Mouse (Mus musculus) midbrain, embryonic 10.5 days (tissue): Measurements from ENCODE around the gene Olfr1360. TPM values are rescaled to one million over a fixed set of nuclear protein-coding genes. Genes with fewer than 3 reads are reported as not detected.

ENCODE experiments used
- DNase-seq: peaks from one replicate; pipeline ENCODE4 v3.0.0-alpha.2; 2017; ENCODE audit warnings: low spot score
- H3K27ac ChIP-seq: fragments of 300-500 bp; sonication (generic); replicated peaks from 2 replicates; pipeline ENCODE4 v1.5.1; 2016; ENCODE audit warnings: mild to moderate bottlenecking
- H3K27me3 ChIP-seq: fragments of 300-500 bp; sonication (generic); 2 replicates; pipeline ENCODE4 v1.6.1; 2016; ENCODE audit warnings: low read depth, mild to moderate bottlenecking; ENCODE audit not compliant: poor library complexity, severe bottlenecking
- H3K36me3 ChIP-seq: fragments of 300-500 bp; sonication (generic); 2 replicates; pipeline ENCODE4 v1.6.1; 2016; ENCODE audit warnings: mild to moderate bottlenecking, moderate library complexity
- H3K4me1 ChIP-seq: fragments of 300-500 bp; sonication (generic); 2 replicates; pipeline ENCODE4 v1.6.1; 2016
- H3K4me3 ChIP-seq: fragments of 300-500 bp; sonication (generic); 2 replicates; pipeline ENCODE4 v1.5.1; 2016; ENCODE audit warnings: mild to moderate bottlenecking, moderate library complexity
- H3K9me3 ChIP-seq: fragments of 300-500 bp; sonication (generic); replicated peaks from 2 replicates; pipeline ENCODE4 v1.6.1; 2016; ENCODE audit warnings: mild to moderate bottlenecking
- WGBS: fragments of 180-500 bp; shearing (Covaris S2); methylation state at CpG from one replicate; pipeline ENCODE4 v1.1.7; 2016; 5-methylcytosine and 5-hydroxymethylcytosine counted together
- microRNA-seq: library from miRNA; unstranded; fragments of <30 nt; microRNA quantifications from one replicate; pipeline ENCODE4, GENCODE M21; 2017
- polyA plus RNA-seq: library from polyadenylated mRNA; unstranded; fragments of >200 nt; fragmentation: Nextera tagmentation; extraction: Ambion mirVana; gene quantifications from 2 replicates; pipeline ENCODE4 v1.2.1, GENCODE M21; 2016

Gene Olfr1360
- polyA plus RNA-seq, 1 experiment from 2014 or later: not detected

DNA sequence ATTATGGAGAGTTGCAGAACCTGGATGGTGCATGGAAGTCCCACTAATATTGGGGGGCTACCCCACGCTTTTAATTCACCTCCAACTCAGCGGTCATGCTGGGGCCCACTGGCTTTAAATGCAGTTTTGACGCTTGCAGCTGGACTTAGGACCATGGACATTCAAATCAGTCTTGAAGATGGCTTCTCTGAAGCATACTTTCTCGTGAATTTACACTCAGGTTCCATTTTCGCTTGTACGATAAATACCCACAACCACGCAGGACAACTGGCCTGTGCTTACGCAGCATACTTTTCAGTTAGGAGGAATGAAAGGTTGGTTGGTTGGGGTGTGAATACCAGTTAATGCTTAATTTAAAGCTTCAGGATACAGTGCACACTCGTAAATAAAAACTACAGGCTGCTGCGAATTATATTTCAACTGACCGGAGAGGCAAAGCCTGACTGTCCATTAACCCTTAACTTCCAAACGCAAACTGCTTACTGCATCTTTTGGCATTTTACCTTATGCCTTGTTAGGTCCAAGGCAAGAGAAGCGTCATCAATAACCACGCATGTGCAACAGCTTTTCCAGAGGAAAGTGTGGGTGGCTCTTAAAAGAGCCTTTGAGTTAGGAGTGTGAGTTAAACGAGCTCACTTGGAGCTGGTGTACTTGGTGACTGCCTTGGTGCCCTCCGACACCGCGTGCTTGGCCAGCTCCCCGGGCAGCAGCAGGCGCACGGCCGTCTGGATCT, 38.1 kb upstream of the Olfr1360 start:
- Histone ChIP-seq H3K27ac (peak overlapping the region; percentile 92), H3K4me3 (peak overlapping the region; percentile 57), H3K36me3 (no peaks in the 10 kb centered on the region), H3K4me1 (peaks cover 34% of the 10 kb centered on the region), H3K9me3 (no peaks in the 10 kb centered on the region), H3K27me3 (no peaks in the 10 kb centered on the region)
- peak; percentile 48 for DNase-seq
- 1% methylated on average over 22 of the region's 22 CpGs for WGBS

DNA sequence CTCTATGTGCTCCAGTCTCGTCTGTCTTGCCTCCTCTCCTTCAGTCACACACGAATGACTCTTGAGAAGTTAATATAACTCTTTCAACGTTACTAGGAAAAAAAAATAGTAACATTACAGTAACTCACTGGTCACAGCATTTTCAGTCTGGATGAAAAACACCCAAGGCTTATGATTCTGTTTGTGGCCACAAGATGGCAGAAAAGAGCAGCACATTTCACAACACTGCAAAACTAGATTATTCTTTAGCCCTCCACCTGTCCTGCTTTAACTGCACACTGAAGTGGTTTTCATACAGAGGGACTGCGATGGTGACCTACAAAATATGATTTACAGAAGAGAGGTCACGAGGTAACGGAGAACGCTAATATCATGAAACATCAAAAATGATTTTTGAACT, 37.5 kb upstream of the Olfr1360 start:
- Histone ChIP-seq H3K27me3 (no peaks in the 10 kb centered on the region), H3K36me3 (no peaks in the 10 kb centered on the region), H3K4me3 (peak overlapping the region; percentile 57), H3K9me3 (no peaks in the 10 kb centered on the region), H3K27ac (peak overlapping the region; percentile 92), H3K4me1 (peaks cover 28% of the 10 kb centered on the region)
- peak; percentile 41 for DNase-seq
- 2% methylated on average over 7 of the region's 7 CpGs for WGBS

DNA sequence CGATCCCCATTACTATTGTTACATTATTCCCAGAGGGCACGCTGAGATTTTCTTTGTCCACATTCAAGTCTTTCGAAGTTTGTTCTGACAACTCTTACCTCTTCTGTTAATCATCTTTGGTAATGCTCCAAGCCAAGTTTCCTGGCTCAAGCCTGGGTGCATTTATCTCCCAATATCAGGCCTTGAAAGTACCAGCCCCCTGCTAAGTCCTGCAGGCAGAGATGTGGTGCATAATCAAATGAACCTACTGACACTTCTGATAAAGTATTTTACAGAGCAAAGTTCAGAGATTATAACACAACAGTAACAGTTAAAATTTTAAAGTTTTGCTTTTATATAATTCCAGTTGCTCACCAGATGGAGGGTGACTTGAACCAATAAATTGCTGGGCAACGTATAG, 34.5 kb upstream of the Olfr1360 start:
- Histone ChIP-seq H3K9me3 (no peaks in the 10 kb centered on the region), H3K27me3 (no peaks in the 10 kb centered on the region), H3K4me3 (peak overlapping the region; percentile 68), H3K4me1 (peaks cover 12% of the 10 kb centered on the region), H3K27ac (no peak overlapping the region), H3K36me3 (no peaks in the 10 kb centered on the region)
- WGBS: 31% methylated on average over 4 of the region's 4 CpGs
- DNase-seq: no peak

DNA sequence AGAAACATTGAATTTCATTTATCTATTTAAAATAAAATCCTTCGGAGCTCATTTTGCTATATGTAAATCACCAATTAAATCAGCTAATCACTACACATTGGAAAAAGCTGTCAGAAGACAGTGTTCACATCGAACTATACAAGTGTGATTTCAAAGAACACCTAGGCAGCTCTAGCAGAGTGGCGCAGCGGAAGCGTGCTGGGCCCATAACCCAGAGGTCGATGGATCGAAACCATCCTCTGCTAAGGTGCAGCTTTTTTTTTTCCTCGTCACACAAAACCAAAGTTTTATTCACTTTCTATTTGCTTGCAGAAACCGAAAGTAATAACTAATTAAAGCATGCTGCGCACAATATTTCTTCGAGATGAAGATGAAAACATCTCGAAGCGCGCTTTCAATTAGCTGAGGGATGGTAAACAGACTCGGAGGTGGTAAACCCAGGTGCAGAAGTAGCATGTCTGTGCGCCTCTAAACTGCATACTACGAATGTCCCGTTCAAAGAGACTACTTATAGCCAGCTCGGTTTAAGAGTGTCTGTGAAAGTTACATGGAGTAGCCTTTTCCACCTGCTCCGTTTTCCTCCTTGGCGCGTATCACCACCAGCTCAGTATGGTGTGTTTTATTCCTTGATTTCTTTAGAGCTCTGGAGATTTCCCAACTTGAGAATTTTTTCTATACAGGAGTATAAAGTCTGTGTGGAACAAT, 33.8 kb upstream of the Olfr1360 start:
- Histone ChIP-seq H3K4me3 (peak overlapping the region; percentile 68), H3K27me3 (no peaks in the 10 kb centered on the region), H3K36me3 (no peaks in the 10 kb centered on the region), H3K27ac (peak overlapping the region; percentile 79), H3K4me1 (peaks cover 12% of the 10 kb centered on the region), H3K9me3 (no peaks in the 10 kb centered on the region)
- DNase-seq: peak; percentile 71
- 2% methylated on average over 22 of the region's 22 CpGs for WGBS

DNA sequence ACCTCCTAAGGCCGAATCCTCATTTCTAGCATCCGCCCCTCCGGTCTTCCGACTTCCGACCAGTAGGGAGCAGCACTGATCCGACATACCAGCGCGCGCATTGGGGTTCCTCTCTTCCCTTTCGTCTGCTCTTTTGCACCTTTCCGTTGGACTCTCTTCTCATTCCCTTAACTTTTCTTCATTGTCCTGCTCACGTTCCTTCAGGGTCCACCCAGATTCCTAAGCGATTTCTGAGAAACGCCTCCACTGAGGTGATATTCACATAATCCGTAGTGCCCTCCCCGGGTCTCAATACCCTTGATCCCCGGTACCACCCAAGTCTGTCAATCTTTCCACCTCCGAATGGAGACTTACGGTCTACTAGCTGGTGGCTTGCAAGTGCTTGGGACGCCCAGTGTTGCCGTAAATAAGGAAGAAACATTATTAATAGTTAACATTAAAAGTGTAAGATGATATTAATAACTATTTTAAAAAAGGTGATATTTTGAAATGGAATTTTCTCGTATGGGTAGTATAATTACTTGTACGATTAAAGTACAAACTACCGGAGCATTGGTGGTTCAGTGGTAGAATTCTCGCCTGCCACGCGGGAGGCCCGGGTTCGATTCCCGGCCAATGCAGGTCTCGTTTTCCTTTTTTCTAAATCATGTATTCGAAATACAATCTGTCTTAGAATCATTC, 33.0 kb upstream of the Olfr1360 start:
- under 1% methylated on average over 32 of the region's 32 CpGs for WGBS
- peak overlapping the region; percentile 87 for H3K27ac ChIP-seq

DNA sequence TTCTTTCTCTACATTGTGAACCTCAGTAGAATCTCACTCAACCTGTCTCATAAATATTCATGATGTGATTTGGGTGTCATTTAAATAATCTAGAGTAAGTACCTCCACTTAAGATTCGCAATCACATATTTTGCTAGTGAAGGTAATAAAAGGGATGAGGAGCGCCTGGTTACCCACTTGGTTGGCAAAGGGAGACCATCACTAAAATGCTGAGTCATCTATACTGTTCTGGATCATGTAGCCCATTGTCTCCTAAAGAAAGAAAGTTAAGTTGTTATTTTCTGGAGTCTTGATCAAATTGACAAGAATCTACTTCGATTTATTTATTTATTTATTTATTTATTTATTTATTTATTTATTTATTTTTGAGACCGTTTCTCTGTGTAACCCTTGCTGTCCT, 29.5 kb upstream of the Olfr1360 start:
- H3K36me3 ChIP-seq: no peaks in the 10 kb centered on the region
- 0 out of 2 replicates have a peak, but pooled peaks cover 2% of the 10 kb centered on the region for H3K4me1 ChIP-seq
- H3K27ac ChIP-seq: no peak overlapping the region
- H3K9me3 ChIP-seq: no peaks in the 10 kb centered on the region
- H3K27me3 ChIP-seq: no peaks in the 10 kb centered on the region
- 76% methylated on average over 4 of the region's 4 CpGs for WGBS
- DNase-seq: no peak
- H3K4me3 ChIP-seq: no peak overlapping the region

More for the DNA sequence above, 33.0 kb upstream of the Olfr1360 start:
- Histone ChIP-seq H3K27me3 (no peaks in the 10 kb centered on the region), H3K4me3 (peak overlapping the region; percentile 68), H3K36me3 (no peaks in the 10 kb centered on the region), H3K4me1 (peaks cover 8% of the 10 kb centered on the region), H3K9me3 (no peaks in the 10 kb centered on the region)
- peak; percentile 87 for DNase-seq

DNA sequence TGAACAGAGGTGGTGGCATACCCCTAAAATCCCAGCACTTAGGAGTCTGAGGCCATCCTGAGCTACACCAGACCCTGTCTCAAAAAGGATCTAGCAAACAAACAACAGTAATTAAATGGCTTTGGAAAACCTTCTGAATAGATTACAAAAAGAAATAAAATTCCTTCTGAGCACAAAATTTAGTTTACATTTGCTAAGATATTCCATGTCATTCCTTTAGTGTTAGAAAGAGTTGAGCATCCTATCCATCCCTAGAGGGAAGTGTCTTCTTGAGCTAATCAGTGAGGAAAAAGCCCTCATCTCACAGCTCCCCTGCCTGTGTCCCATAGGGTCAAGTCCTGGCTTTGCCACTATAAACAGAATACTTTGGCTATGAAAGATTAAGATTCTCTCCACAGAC, 20.6 kb upstream of the Olfr1360 start, which contains the start of gene Olfr1359:
TSS of gene Olfr1359 (plus strand) at position 301 of the 400 bp plus-strand sequence.
- no peak within 1 kb of the TSS for H3K27ac ChIP-seq
- no peak within 1 kb of the TSS for H3K4me3 ChIP-seq
- no peaks in the 10 kb centered on the region for H3K9me3 ChIP-seq
- no peaks in the 10 kb centered on the region for H3K4me1 ChIP-seq
- no peak for DNase-seq
- no peaks in the 10 kb centered on the region for H3K27me3 ChIP-seq
- H3K36me3 ChIP-seq: no peaks in the 10 kb centered on the region

DNA sequence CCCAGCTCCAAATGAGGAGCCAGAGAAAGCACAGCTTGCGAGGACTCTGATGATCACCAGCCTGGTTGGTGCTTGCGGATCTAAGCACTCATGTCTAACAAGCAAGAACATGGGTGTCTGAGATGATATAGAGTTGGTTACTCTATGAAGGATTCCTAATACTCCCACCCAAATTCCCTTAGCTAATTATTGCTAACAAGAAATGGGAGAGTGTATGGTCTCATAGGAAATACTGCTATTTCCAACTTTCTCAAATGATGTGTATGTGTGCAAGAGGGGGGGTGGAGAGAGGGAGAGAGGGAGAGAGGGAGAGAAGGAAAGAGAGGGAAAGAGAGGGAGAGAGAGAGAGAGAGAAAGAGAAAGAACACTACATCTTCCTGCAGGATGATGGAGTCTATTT, 13.9 kb downstream of the Olfr1360 start, which contains the start of gene Olfr1361:
TSS of gene Olfr1361 (minus strand) at position 101 of the 400 bp plus-strand sequence.
- WGBS: 81% methylated on average over 2 of the region's 2 CpGs

DNA sequence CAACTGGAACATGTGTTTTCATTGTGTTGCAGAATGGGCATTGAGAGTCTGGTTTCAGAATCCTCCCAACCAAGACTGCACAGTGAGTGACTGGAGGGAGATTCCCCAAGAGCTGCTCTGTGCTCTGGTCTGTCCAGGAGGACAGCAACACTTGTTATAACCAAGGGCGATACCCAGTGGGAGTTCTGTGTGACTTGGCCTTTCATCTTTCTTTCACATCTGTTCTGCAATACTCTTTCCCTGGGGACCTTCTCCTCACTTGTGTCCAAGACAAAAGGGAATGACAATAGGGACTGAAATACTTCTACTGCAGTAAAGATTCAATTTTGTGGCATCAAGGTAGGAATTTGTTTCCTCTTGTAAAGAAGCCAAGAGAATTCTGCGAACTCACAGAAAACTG, 34.8 kb downstream of the Olfr1360 start, which contains the start of gene Olfr11:
TSS of gene Olfr11 (minus strand) at position 101 of the 400 bp plus-strand sequence.
- Histone ChIP-seq H3K4me3 (no peak within 1 kb of the TSS), H3K9me3 (no peaks in the 10 kb centered on the region), H3K27me3 (no peaks in the 10 kb centered on the region), H3K36me3 (no peaks in the 10 kb centered on the region), H3K27ac (no peak within 1 kb of the TSS), H3K4me1 (no peaks in the 10 kb centered on the region)
- DNase-seq: no peak
- WGBS: 81% methylated on average over 2 of the region's 2 CpGs

More for the DNA sequence above, 13.9 kb downstream of the Olfr1360 start, which contains the start of gene Olfr1361:
- Histone ChIP-seq H3K4me1 (no peaks in the 10 kb centered on the region), H3K27me3 (no peaks in the 10 kb centered on the region), H3K9me3 (no peaks in the 10 kb centered on the region), H3K4me3 (no peak within 1 kb of the TSS), H3K36me3 (no peaks in the 10 kb centered on the region), H3K27ac (no peak within 1 kb of the TSS)
- DNase-seq: no peak

Small RNA genes lying within 50 kb of the gene (microRNA-seq; reads per million reads assigned to microRNA genes)
- gene Gm44357 (not detected), gene Gm44367 (not detected)

Other genes with a start within 250 kb of the Olfr1360 start
- gene Pgbd1, start 236.3 kb downstream of the Olfr1360 start, polyA plus RNA-seq: 5.1 TPM in 2 replicates
- 24.2 and 25.6 TPM in 2 replicates for gene Zscan26, start 223.7 kb downstream of the Olfr1360 start, polyA plus RNA-seq
- 1.7 and 2.3 TPM in 2 replicates for gene Nkapl, start 208.9 kb downstream of the Olfr1360 start, polyA plus RNA-seq
- 5.0 and 5.3 TPM in 2 replicates for gene Zkscan4, start 198.5 kb downstream of the Olfr1360 start, polyA plus RNA-seq
- gene Gm10065, start 198.0 kb downstream of the Olfr1360 start, polyA plus RNA-seq: not detected in 2 replicates
- gene AK157302, start 182.2 kb downstream of the Olfr1360 start, polyA plus RNA-seq: 0.42 and 0.56 TPM in 2 replicates
- gene Gm11273, start 176.0 kb downstream of the Olfr1360 start, polyA plus RNA-seq: 4.6 and 5.1 TPM in 2 replicates
- gene Zkscan8, start 146.3 kb downstream of the Olfr1360 start, polyA plus RNA-seq: 5.3 and 7.1 TPM in 2 replicates
- 0.11 and 0.15 TPM in 2 replicates for gene Olfr1366, start 134.6 kb downstream of the Olfr1360 start, polyA plus RNA-seq
- gene Olfr1535, start 117.5 kb downstream of the Olfr1360 start, polyA plus RNA-seq: not detected in 2 replicates
- not detected in 2 replicates for gene Olfr1364, start 95.6 kb downstream of the Olfr1360 start, polyA plus RNA-seq
- not detected in 2 replicates for gene Olfr1362, start 63.4 kb downstream of the Olfr1360 start, polyA plus RNA-seq
- gene Olfr11, start 34.9 kb downstream of the Olfr1360 start, polyA plus RNA-seq: not detected in 2 replicates
- not detected in 2 replicates for gene Olfr1361, start 14.0 kb downstream of the Olfr1360 start, polyA plus RNA-seq
- not detected in 2 replicates for gene Olfr1359, start 20.7 kb upstream of the Olfr1360 start, polyA plus RNA-seq
- gene Hist1h2bl, start 38.7 kb upstream of the Olfr1360 start, polyA plus RNA-seq: 1.4 and 3.4 TPM in 2 replicates
- gene Hist1h2ai, start 39.0 kb upstream of the Olfr1360 start, polyA plus RNA-seq: 12.2 and 21.8 TPM in 2 replicates
- gene Hist1h3h, start 40.3 kb upstream of the Olfr1360 start, polyA plus RNA-seq: 8.9 and 11.3 TPM in 2 replicates
- 5.2 and 7.5 TPM in 2 replicates for gene Hist1h2bm, start 44.6 kb upstream of the Olfr1360 start, polyA plus RNA-seq
- 1.0 and 1.2 TPM in 2 replicates for gene Hist1h4j, start 57.7 kb upstream of the Olfr1360 start, polyA plus RNA-seq
- gene Hist1h4k, start 73.1 kb upstream of the Olfr1360 start, polyA plus RNA-seq: 1.7 and 6.4 TPM in 2 replicates
- 16.8 and 19.9 TPM in 2 replicates for gene Hist1h2ak, start 76.4 kb upstream of the Olfr1360 start, polyA plus RNA-seq
- 0.55 and 2.6 TPM in 2 replicates for gene Hist1h2bn, start 76.7 kb upstream of the Olfr1360 start, polyA plus RNA-seq
- gene Hist1h1b, start 103.2 kb upstream of the Olfr1360 start, polyA plus RNA-seq: 31.5 and 37.7 TPM in 2 replicates
- gene Hist1h3i, start 106.0 kb upstream of the Olfr1360 start, polyA plus RNA-seq: 114 and 126 TPM in 2 replicates
- gene Hist1h2an, start 109.8 kb upstream of the Olfr1360 start, polyA plus RNA-seq: 11.7 and 15.4 TPM in 2 replicates
- gene Hist1h2bp, start 110.1 kb upstream of the Olfr1360 start, polyA plus RNA-seq: 3.9 and 4.2 TPM in 2 replicates
- gene Hist1h2bq, start 132.8 kb upstream of the Olfr1360 start, polyA plus RNA-seq: 15.4 and 17.4 TPM in 2 replicates
- gene Hist1h2ao, start 133.1 kb upstream of the Olfr1360 start, polyA plus RNA-seq: 1.6 TPM in 1 of 2 replicates, not detected in the other
- gene Hist1h4m, start 134.3 kb upstream of the Olfr1360 start, polyA plus RNA-seq: not detected in 2 replicates
- gene Hist1h4n, start 154.8 kb upstream of the Olfr1360 start, polyA plus RNA-seq: 7.7 and 10.8 TPM in 2 replicates
- 5,863 and 6,710 TPM in 2 replicates for gene Hist1h2ap, start 156.1 kb upstream of the Olfr1360 start, polyA plus RNA-seq
- gene Hist1h2br, start 156.3 kb upstream of the Olfr1360 start, polyA plus RNA-seq: 15.6 and 19.0 TPM in 2 replicates